Mouse (Mus musculus): ENCODE measurements around the gene Mmp23. TPM values are rescaled to one million over a fixed set of nuclear protein-coding genes. Genes with fewer than 3 reads are reported as not detected.
A peak's percentile ranks its signal among the peaks of the same experiment; 100 is the strongest.
"Not testable (repeated sequence)": the region's sequence is repeated elsewhere in the genome, so short reads cannot be mapped to it uniquely, and the experiment has no call there.

The Mmp23 gene
- polyA plus RNA-seq, 1 experiment from 2014 or later: 4.3 TPM

DNA sequence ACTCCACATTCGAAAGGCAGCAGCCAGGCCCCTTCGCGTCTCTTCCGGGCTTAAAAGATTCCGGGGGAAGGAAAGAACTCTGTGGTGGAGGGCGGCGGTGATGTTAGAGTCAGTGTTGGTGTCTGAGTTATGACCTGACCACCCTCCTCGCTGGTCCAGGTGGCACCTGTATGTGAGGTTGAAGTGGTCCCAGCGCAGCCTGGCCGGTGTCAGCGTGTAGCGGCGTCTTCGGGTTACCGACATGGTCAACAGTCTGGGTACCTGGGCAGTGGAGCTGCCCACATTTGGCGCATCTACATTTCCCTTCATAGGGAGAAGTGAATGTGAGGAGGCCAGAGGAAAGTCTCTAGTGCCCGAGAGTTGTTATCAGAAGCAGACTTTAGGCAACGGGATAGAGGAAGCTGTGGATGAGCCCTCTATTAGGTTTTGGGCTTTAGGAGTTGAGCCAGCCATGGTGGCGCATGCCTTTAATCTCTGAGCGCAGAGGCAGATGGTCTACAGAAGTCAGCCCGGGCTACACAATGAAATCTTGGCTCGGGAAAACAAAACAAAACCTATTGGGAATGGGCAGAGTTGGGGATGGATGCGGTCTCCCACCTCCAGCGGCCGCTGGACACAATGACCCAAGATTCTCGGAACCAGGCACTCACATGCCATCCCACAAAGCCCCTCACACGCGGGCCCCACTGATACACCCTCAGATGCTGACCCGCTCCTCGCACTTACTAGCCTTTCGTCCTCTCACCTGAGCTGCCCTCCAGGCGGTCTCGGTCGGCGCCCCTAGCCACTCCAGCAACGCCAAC is 700 bp downstream of the Mmp23 start:
- Histone ChIP-seq H3K9me3 (no peaks in the 10 kb centered on the region), H3K36me3 (peaks cover 53% of the 10 kb centered on the region), H3K27me3 (replicated peaks) (peaks cover 64% of the 10 kb centered on the region), H3K4me3 (peak overlapping the region; percentile 38), H3K4me1 (peaks cover 28% of the 10 kb centered on the region), H3K4me2 (replicated peaks) (peak overlapping the region; percentile 73), H3K27ac (no peak overlapping the region), H3K9ac (peak overlapping the region; percentile 55)
- WGBS: 20% methylated on average over 36 of the region's 36 CpGs
- no peak for ATAC-seq (ENCODE audit: low FRiP score, low read depth)

- Histone ChIP-seq H3K27me3 (replicated peaks) (peaks cover 64% of the 10 kb centered on the region), H3K4me2 (replicated peaks) (peak overlapping the region; percentile 73; the same call in 1 of the 2 replicates), H3K9ac (no peak overlapping the region), H3K27ac (no peak overlapping the region), H3K4me3 (no peak overlapping the region), H3K9me3 (no peaks in the 10 kb centered on the region), H3K36me3 (peaks cover 58% of the 10 kb centered on the region), H3K4me1 (peaks cover 28% of the 10 kb centered on the region)
- ATAC-seq (ENCODE audit: low FRiP score, low read depth): no peak
- 64% methylated on average over 15 of the region's 15 CpGs for WGBS
Observed at GRCm38 (mm10) chr4:155651553-155652269, 1.5 kb downstream of the Mmp23 start.

- peaks cover 62% of the 10 kb centered on the region for H3K36me3 ChIP-seq
- peaks cover 18% of the 10 kb centered on the region for H3K4me1 ChIP-seq
- no peak overlapping the region for H3K9ac ChIP-seq
- 94% methylated on average over 11 of the region's 11 CpGs for WGBS
- no peak overlapping the region for H3K4me2 ChIP-seq (replicated peaks)
- no peak overlapping the region for H3K4me3 ChIP-seq
- no peak overlapping the region for H3K27ac ChIP-seq
- peaks cover 41% of the 10 kb centered on the region for H3K27me3 ChIP-seq (replicated peaks)
- no peaks in the 10 kb centered on the region for H3K9me3 ChIP-seq
- ATAC-seq (ENCODE audit: low FRiP score, low read depth): no peak
Observed at GRCm38 (mm10) chr4:155649355-155649754, 3.8 kb downstream of the Mmp23 start.

- H3K36me3 ChIP-seq: peaks cover 87% of the 10 kb centered on the region
- H3K9ac ChIP-seq: no peak overlapping the region
- no peak overlapping the region for H3K4me3 ChIP-seq
- H3K27ac ChIP-seq: no peak overlapping the region
- no peaks in the 10 kb centered on the region for H3K9me3 ChIP-seq
- H3K4me1 ChIP-seq: no peaks in the 10 kb centered on the region
- WGBS: 98% methylated on average over 5 of the region's 5 CpGs
- no peak overlapping the region for H3K4me2 ChIP-seq (replicated peaks)
- peaks cover 4% of the 10 kb centered on the region; the same call in 1 of the 2 replicates for H3K27me3 ChIP-seq (replicated peaks)
- no peak for ATAC-seq (ENCODE audit: low FRiP score, low read depth)
Observed at GRCm38 (mm10) chr4:155645721-155646120, 7.5 kb downstream of the Mmp23 start.

DNA sequence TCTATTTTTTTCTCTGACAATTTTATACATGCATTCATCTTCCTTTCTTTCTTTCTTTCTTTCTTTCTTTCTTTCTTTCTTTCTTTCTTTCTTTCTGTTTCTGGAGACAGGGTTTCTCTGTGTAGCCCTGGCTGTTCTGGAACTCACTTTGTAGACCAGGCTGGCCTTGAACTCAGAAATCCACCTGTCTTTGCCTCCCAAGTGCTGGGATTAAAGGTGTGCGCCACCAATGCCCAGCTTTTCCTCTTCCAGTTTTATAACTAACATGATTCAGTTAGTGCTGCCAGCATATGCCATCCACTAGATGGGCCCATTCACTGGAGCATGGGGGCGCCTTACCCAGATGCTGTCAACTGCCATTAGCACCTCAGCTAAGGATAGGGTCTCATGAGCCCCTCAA is 7.9 kb downstream of the Mmp23 start, which contains the start of gene Gm10563:
Gene Gm10563, minus strand, starts transcription at position 101 of the 400 bp plus-strand sequence.
- H3K4me2 ChIP-seq (replicated peaks); ATAC-seq (ENCODE audit: low FRiP score, low read depth); H3K4me1 ChIP-seq; H3K9ac ChIP-seq; H3K27me3 ChIP-seq (replicated peaks); H3K27ac ChIP-seq; H3K9me3 ChIP-seq; H3K4me3 ChIP-seq: not testable (repeated sequence)
- WGBS: 99% methylated on average over 2 of the region's 2 CpGs
- H3K36me3 ChIP-seq: peaks cover 87% of the 10 kb centered on the region

DNA sequence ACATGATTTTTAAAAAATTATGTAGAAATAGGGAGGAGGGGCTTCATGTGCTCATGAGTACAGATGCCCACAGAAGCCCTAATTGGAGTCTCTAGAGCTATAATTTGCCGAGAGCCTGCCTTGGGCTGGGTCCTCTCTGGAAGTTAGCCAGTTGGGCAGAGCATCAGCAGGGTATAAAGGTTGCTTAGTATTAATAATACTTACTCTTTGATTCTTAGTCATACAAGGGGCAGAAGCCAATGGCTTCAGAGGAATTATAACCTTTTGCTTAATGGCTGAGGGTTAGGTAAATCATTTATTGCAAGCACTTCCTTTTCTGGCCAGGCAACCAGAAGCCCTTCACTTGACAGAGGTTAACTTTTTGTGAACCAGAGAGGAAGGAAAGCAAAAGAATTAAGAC is 9.7 kb downstream of the Mmp23 start:
- no peak overlapping the region for H3K4me2 ChIP-seq (replicated peaks)
- H3K4me3 ChIP-seq: no peak overlapping the region
- WGBS: 91% methylated on average over 1 of the region's 1 CpGs
- no peak overlapping the region for H3K9ac ChIP-seq
- ATAC-seq (ENCODE audit: low FRiP score, low read depth): no peak
- H3K27me3 ChIP-seq (replicated peaks): no peaks in the 10 kb centered on the region
- peaks cover 82% of the 10 kb centered on the region for H3K36me3 ChIP-seq
- no peak overlapping the region for H3K27ac ChIP-seq
- H3K9me3 ChIP-seq: no peaks in the 10 kb centered on the region
- H3K4me1 ChIP-seq: no peaks in the 10 kb centered on the region

- no peaks in the 10 kb centered on the region for H3K9me3 ChIP-seq
- H3K27ac ChIP-seq: no peak overlapping the region
- H3K9ac ChIP-seq: no peak overlapping the region
- no peak overlapping the region for H3K4me2 ChIP-seq (replicated peaks)
- no peaks in the 10 kb centered on the region for H3K27me3 ChIP-seq (replicated peaks)
- peaks cover 89% of the 10 kb centered on the region for H3K36me3 ChIP-seq
- no peak for ATAC-seq (ENCODE audit: low FRiP score, low read depth)
- H3K4me1 ChIP-seq: no peaks in the 10 kb centered on the region
- no peak overlapping the region for H3K4me3 ChIP-seq
Observed at GRCm38 (mm10) chr4:155635766-155636499, 17.3 kb downstream of the Mmp23 start.

- no peaks in the 10 kb centered on the region for H3K9me3 ChIP-seq
- H3K9ac ChIP-seq: no peak overlapping the region
- H3K27me3 ChIP-seq (replicated peaks): no peaks in the 10 kb centered on the region
- no peak overlapping the region for H3K4me2 ChIP-seq (replicated peaks)
- peaks cover 3% of the 10 kb centered on the region; the same call in 1 of the 2 replicates for H3K4me1 ChIP-seq
- H3K27ac ChIP-seq: no peak overlapping the region
- ATAC-seq (ENCODE audit: low FRiP score, low read depth): no peak
- 90% methylated on average over 6 of the region's 6 CpGs for WGBS
- peaks cover 67% of the 10 kb centered on the region for H3K36me3 ChIP-seq
- H3K4me3 ChIP-seq: no peak overlapping the region
Observed at GRCm38 (mm10) chr4:155630267-155630666, 22.9 kb downstream of the Mmp23 start.

GRCm38 (mm10) chr4:155624338-155625291 is 28.6 kb downstream of the Mmp23 start, which contains the start of gene Cdk11b:
Gene Cdk11b, plus strand, starts transcription at chr4:155624854.
- Histone ChIP-seq H3K4me3 (peak within 1 kb of the TSS; percentile 97), H3K27me3 (replicated peaks) (no peaks in the 10 kb centered on the region), H3K9ac (peak within 1 kb of the TSS; percentile 78), H3K4me1 (peaks cover 12% of the 10 kb centered on the region; the same call in 1 of the 2 replicates), H3K9me3 (no peaks in the 10 kb centered on the region), H3K27ac (peak within 1 kb of the TSS; percentile 66; the same call in 1 of the 2 replicates), H3K36me3 (peaks cover 33% of the 10 kb centered on the region), H3K4me2 (replicated peaks) (peak within 1 kb of the TSS; percentile 82)
- ATAC-seq (ENCODE audit: low FRiP score, low read depth): peak; percentile 100
- under 1% methylated on average over 84 of the region's 84 CpGs for WGBS

DNA sequence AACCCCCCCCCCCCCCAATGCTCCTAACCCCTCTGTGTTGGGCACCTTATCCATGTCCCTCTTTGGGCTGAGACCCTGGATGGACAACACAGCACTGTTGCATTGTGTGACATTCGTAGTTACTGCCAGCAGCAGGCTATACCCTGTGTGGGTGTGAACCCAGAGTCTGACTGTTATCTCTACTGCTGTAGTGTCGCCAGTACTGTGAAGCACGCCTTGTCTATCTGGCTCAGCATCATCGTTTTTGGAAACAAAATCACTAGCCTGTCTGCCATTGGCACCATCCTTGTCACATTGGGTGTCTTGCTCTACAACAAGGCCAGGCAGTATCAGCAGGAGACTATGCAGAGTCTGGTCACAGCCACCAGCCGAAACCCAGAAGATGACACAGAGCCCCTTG is 34.9 kb downstream of the Mmp23 start:
- Histone ChIP-seq H3K27ac (no peak overlapping the region), H3K9me3 (no peaks in the 10 kb centered on the region), H3K4me3 (no peak overlapping the region), H3K4me1 (peaks cover under 1% of the 10 kb centered on the region; the same call in 1 of the 2 replicates), H3K4me2 (replicated peaks) (no peak overlapping the region), H3K36me3 (peaks cover 71% of the 10 kb centered on the region), H3K27me3 (replicated peaks) (no peaks in the 10 kb centered on the region), H3K9ac (no peak overlapping the region)
- no peak for ATAC-seq (ENCODE audit: low FRiP score, low read depth)
- 94% methylated on average over 5 of the region's 5 CpGs for WGBS

DNA sequence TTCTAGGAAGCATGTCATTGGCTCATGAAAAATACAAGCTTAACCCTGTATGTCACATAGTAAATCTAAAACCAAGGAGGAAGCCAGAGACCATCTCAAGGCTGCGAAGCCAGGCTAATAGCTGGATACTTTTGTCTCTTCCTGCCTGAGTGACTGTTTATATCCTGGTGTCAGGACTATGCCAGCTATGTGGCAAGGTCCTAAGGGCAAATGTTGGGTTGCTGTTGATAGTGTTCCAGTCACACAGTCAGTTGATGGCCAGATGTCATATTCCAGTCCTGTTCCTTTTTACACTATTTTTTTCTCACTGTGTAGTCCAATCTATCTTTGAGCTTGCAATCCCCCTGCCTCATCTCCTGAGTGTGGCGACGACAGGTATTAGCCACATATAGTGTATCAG is 39.9 kb downstream of the Mmp23 start:
- WGBS: 98% methylated on average over 3 of the region's 3 CpGs
- Histone ChIP-seq H3K9me3 (no peaks in the 10 kb centered on the region), H3K4me1 (no peaks in the 10 kb centered on the region), H3K27ac (no peak overlapping the region), H3K4me3 (no peak overlapping the region), H3K4me2 (replicated peaks) (no peak overlapping the region), H3K27me3 (replicated peaks) (no peaks in the 10 kb centered on the region), H3K9ac (no peak overlapping the region), H3K36me3 (peaks cover 76% of the 10 kb centered on the region)
- ATAC-seq (ENCODE audit: low FRiP score, low read depth): no peak
